Mouse (Mus musculus) neural tube, embryonic 12.5 days (tissue): ENCODE measurements around the gene Myof. TPM values are rescaled to one million over a fixed set of nuclear protein-coding genes. Genes with fewer than 3 reads are reported as not detected.

Source experiments
- ATAC-seq: fragments of 200-750 bp; cut with Nextera tagmentation; 2 replicates; pipeline ENCODE4 v1.8.0; 2017; ENCODE audit warnings: low read depth, mild to moderate bottlenecking, moderate TSS enrichment, moderate library complexity; ENCODE audit not compliant: low FRiP score
- H3K27ac ChIP-seq: fragments of 300-500 bp; sonication (generic); 2 replicates; pipeline ENCODE4 v1.5.1; 2016
- H3K27me3 ChIP-seq: fragments of 300-500 bp; sonication (generic); replicated peaks from 2 replicates; pipeline ENCODE4 v1.6.1; 2016; ENCODE audit warnings: mild to moderate bottlenecking
- H3K36me3 ChIP-seq: fragments of 300-500 bp; sonication (generic); 2 replicates; pipeline ENCODE4 v1.6.1; 2016; ENCODE audit warnings: mild to moderate bottlenecking
- H3K4me1 ChIP-seq: fragments of 300-500 bp; sonication (generic); 2 replicates; pipeline ENCODE4 v1.6.1; 2016
- H3K4me2 ChIP-seq: fragments of 300-500 bp; sonication (generic); replicated peaks from 2 replicates; pipeline ENCODE4 v1.6.1; 2016; ENCODE audit warnings: mild to moderate bottlenecking
- H3K4me3 ChIP-seq: fragments of 300-500 bp; sonication (generic); 2 replicates; pipeline ENCODE4 v1.5.1; 2016
- H3K9ac ChIP-seq: fragments of 300-500 bp; sonication (generic); 2 replicates; pipeline ENCODE4 v1.6.1; 2016; ENCODE audit warnings: mild to moderate bottlenecking
- H3K9me3 ChIP-seq: fragments of 300-500 bp; sonication (generic); 2 replicates; pipeline ENCODE4 v1.6.1; 2016; ENCODE audit warnings: mild to moderate bottlenecking
- WGBS: fragments of 180-500 bp; shearing (Covaris S2); methylation state at CpG from one replicate; pipeline ENCODE4 v1.1.7; 2016; 5-methylcytosine and 5-hydroxymethylcytosine counted together
- polyA plus RNA-seq: library from polyadenylated mRNA; unstranded; fragments of >200 nt; fragmentation: Nextera tagmentation; extraction: Ambion mirVana; gene quantifications from 2 replicates; pipeline ENCODE4 v1.2.1, GENCODE M21; 2016

Myof gene
- polyA plus RNA-seq, 1 experiment from 2014 or later: 3.9 TPM

DNA sequence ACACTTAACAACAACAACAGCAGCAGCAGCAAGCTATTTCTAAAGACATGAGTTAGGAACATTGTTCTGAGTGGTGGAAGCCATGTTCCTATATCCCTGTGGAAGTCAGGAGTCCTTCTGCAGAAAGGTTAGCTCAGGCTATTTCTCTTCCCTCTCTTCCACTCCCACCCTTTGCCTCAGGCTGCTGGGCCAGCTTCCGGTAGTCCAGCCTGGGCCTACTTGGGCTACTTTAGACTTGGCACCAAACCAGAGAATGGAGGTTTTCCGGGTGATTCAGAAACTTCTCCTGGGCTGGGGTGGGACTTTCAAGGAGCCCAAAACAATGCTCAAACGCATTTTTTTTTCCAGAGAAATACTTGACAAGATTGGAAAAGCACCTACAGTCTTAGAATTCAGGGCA, 87.4 kb downstream of the Myof start:
- no peak overlapping the region for H3K27ac ChIP-seq
- H3K4me3 ChIP-seq: no peak overlapping the region
- 81% methylated on average over 3 of the region's 3 CpGs for WGBS
- H3K27me3 ChIP-seq: no peaks in the 10 kb centered on the region
- no peak overlapping the region for H3K4me2 ChIP-seq
- ATAC-seq: no peak
- no peak overlapping the region for H3K9ac ChIP-seq
- no peaks in the 10 kb centered on the region for H3K9me3 ChIP-seq
- no peaks in the 10 kb centered on the region for H3K4me1 ChIP-seq
- no peaks in the 10 kb centered on the region for H3K36me3 ChIP-seq

DNA sequence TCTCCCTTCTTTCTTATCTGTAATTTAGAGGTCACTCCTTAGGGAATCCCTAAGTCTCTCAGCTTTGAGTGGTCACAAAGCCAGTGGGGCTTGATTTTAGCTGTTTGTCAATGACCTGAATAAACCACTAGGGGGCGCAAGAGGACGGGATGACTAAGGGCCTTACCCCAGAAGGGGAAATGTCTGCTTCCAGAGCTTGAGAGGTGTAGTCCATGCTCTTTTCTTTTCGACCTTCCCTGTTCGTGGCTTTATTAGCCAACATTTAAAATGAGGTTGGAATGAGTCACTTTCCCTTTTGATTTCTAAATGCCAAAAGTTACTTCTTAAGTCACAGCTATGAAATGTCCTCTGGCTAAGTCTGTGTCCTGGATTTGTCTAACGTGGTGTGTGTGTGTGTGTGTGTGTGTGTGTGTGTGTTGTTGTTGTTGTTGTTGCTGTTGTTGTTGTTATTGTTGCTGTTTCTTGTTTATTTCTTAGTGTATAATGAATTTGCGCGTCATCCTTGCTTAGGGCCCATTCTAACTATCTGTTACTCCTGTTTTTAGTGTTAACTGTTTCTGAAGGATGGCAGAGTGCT, 87.9 kb downstream of the Myof start:
- H3K4me3 ChIP-seq: no peak overlapping the region
- H3K9ac ChIP-seq: no peak overlapping the region
- peak; percentile 77 for ATAC-seq
- no peaks in the 10 kb centered on the region for H3K4me1 ChIP-seq
- no peak overlapping the region for H3K4me2 ChIP-seq
- H3K27me3 ChIP-seq: no peaks in the 10 kb centered on the region
- WGBS: 38% methylated on average over 7 of the region's 7 CpGs
- H3K9me3 ChIP-seq: no peaks in the 10 kb centered on the region
- H3K27ac ChIP-seq: no peak overlapping the region
- no peaks in the 10 kb centered on the region for H3K36me3 ChIP-seq

DNA sequence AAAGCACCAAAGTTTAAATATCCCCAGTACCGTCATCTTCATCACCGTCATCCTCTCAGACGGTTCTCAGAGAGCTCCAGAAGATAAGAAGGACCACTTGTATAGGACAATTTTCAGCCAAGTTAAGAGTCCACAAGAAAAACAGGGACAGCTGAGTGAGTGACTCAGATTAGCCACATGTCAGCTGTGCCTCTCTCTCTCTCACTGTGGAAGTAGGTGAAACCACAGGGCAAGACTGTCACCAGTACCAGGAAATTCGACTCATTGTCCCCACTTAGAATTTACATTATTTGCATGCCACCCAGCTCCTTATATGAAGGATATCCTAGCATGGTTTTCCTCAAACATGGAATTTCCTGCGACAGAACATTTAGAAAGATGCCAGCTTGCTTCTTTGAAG, 88.6 kb downstream of the Myof start:
- no peak for ATAC-seq
- Histone ChIP-seq H3K4me1 (no peaks in the 10 kb centered on the region), H3K4me2 (no peak overlapping the region), H3K27ac (no peak overlapping the region), H3K4me3 (no peak overlapping the region), H3K36me3 (no peaks in the 10 kb centered on the region), H3K9ac (no peak overlapping the region), H3K9me3 (no peaks in the 10 kb centered on the region), H3K27me3 (no peaks in the 10 kb centered on the region)
- WGBS: 77% methylated on average over 5 of the region's 5 CpGs

DNA sequence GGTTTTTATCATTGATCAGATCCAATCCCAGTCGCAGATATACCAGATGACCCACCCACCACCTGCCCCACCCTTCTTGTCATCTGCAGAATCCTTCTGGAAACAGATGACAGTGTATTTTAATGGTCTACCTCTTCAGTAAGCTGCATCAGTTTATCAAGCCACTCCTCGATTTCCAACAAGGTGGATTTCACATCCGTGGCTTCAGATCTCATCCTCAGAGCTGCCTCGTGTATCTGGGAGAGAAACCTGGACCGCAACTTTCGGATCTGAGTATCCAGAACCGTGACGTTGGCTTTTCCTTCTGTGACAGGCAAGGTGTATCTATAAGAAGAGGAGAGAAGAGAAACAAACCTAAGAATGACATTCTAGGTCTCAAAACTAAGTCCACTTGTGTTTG, 89.1 kb downstream of the Myof start:
- no peaks in the 10 kb centered on the region for H3K9me3 ChIP-seq
- no peaks in the 10 kb centered on the region for H3K27me3 ChIP-seq
- no peak overlapping the region for H3K27ac ChIP-seq
- H3K4me3 ChIP-seq: no peak overlapping the region
- ATAC-seq: no peak
- H3K36me3 ChIP-seq: no peaks in the 10 kb centered on the region
- no peak overlapping the region for H3K9ac ChIP-seq
- no peaks in the 10 kb centered on the region for H3K4me1 ChIP-seq
- no peak overlapping the region for H3K4me2 ChIP-seq
- 86% methylated on average over 8 of the region's 8 CpGs for WGBS

DNA sequence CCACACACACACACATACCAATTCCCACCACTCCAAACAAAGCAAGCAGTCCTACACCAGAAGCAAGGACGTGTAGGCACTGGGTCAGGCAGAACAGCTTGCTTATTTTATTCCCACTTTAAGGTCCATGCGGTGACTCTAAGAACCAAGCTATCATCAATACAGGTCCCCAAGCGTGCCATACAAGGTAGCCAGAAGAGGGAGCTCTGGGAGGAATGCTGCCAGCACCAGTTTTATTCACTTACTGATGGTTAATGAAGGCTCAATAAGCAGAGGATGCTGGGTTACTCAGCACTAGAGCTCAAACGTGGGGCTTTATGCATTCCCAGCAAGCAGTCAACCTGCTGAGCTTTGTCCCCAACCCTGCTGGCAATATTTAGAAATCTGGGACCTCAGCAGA, 96.7 kb downstream of the Myof start:
- Histone ChIP-seq H3K27me3 (no peaks in the 10 kb centered on the region), H3K4me3 (no peak overlapping the region), H3K4me1 (no peaks in the 10 kb centered on the region), H3K27ac (no peak overlapping the region), H3K9ac (no peak overlapping the region), H3K4me2 (no peak overlapping the region), H3K36me3 (no peaks in the 10 kb centered on the region), H3K9me3 (no peaks in the 10 kb centered on the region)
- ATAC-seq: no peak
- 26% methylated on average over 4 of the region's 4 CpGs for WGBS

DNA sequence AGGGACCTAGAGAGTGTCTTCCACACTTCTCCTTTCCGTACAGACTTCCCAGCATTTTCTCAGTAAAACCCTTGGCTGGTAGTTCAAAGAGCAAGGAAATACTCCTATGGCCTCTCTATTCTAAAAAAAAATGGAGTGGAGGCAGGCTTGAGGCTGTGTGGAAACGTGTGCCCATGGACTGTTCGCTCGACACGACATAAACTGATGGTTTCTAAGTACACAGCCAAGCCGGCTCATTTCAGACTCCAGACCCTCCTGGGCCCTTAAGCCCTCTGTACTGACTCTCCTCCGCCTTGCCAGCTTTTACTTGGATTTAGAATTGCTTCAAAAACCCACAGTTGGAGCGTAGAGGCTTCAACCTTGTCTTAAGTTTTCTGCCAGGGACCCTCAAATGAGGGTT, 97.3 kb downstream of the Myof start:
- ATAC-seq: no peak
- no peak overlapping the region for H3K4me2 ChIP-seq

DNA sequence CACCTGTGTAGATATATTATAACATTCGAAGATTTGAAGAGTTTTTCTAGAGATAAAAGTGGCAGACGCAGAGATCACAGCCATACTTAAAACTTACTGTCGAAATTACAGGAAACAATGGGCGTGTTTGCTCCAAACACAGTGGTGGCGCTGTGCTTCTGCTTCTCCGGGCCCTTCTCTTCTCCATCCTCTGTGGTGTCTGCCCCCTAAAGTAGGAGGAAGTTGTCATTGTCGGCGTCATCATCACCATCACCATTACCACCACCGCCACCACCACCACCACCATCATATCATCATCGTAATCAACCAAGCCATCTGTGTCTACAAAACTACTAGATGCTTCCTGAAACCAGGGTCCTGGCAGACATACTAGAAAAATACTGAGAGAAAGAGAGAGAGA, 104.2 kb downstream of the Myof start:
- WGBS: 88% methylated on average over 10 of the region's 10 CpGs
- H3K4me1 ChIP-seq: no peaks in the 10 kb centered on the region
- no peaks in the 10 kb centered on the region for H3K9me3 ChIP-seq
- H3K9ac ChIP-seq: no peak overlapping the region
- H3K4me2 ChIP-seq: no peak overlapping the region
- no peaks in the 10 kb centered on the region for H3K36me3 ChIP-seq
- ATAC-seq: no peak
- H3K4me3 ChIP-seq: no peak overlapping the region
- H3K27ac ChIP-seq: no peak overlapping the region
- H3K27me3 ChIP-seq: no peaks in the 10 kb centered on the region

More for the DNA sequence above, 97.3 kb downstream of the Myof start:
- Histone ChIP-seq H3K9me3 (no peaks in the 10 kb centered on the region), H3K9ac (no peak overlapping the region), H3K36me3 (no peaks in the 10 kb centered on the region), H3K27ac (no peak overlapping the region), H3K27me3 (no peaks in the 10 kb centered on the region), H3K4me1 (no peaks in the 10 kb centered on the region), H3K4me3 (no peak overlapping the region)
- 80% methylated on average over 8 of the region's 8 CpGs for WGBS

DNA sequence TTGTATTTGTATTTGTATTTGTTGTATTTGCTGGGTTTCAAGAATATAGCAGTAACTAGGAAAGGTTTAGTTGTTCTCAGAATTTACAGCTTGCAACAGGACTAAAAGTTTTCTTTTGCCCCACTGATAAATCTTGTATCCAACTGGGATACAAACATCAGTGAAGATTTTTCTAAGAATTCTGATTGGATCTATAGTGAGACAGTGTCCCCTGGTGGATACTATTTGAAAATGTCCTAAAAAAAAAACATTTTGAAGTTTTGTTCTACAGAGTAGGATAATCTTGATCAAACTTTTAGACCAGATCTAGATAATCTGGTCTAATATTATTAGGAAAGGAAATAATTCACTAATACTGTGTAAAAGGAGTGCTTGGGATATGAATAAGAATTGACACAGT, 106.3 kb downstream of the Myof start:
- Histone ChIP-seq H3K4me2 (no peak overlapping the region), H3K4me3 (no peak overlapping the region), H3K4me1 (no peaks in the 10 kb centered on the region), H3K9me3 (no peaks in the 10 kb centered on the region), H3K9ac (no peak overlapping the region), H3K27me3 (no peaks in the 10 kb centered on the region), H3K36me3 (no peaks in the 10 kb centered on the region), H3K27ac (no peak overlapping the region)
- ATAC-seq: no peak

DNA sequence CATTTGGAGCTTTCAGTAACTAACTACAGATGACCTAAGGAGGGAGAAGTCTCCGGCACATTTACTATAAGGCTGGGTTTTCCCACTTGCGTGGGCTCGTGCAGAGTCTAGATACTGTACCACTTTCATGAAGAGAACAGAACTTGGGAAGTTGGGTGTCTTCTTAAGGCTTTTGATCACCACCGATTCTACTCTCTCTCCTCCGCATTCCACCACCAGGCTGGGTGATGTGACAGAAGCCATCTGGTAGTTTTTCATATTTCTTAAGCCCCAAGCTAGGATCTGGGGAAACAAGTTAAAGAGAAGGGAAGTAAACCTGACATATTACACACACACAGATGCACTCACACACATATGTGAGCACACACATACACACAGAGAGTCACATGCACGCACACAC, 108.7 kb downstream of the Myof start:
- 95% methylated on average over 6 of the region's 6 CpGs for WGBS
- H3K4me2 ChIP-seq: no peak overlapping the region
- no peaks in the 10 kb centered on the region for H3K4me1 ChIP-seq
- H3K9me3 ChIP-seq: no peaks in the 10 kb centered on the region
- no peak overlapping the region for H3K4me3 ChIP-seq
- H3K27me3 ChIP-seq: no peaks in the 10 kb centered on the region
- no peak for ATAC-seq
- H3K27ac ChIP-seq: no peak overlapping the region
- H3K9ac ChIP-seq: no peak overlapping the region
- no peaks in the 10 kb centered on the region for H3K36me3 ChIP-seq

DNA sequence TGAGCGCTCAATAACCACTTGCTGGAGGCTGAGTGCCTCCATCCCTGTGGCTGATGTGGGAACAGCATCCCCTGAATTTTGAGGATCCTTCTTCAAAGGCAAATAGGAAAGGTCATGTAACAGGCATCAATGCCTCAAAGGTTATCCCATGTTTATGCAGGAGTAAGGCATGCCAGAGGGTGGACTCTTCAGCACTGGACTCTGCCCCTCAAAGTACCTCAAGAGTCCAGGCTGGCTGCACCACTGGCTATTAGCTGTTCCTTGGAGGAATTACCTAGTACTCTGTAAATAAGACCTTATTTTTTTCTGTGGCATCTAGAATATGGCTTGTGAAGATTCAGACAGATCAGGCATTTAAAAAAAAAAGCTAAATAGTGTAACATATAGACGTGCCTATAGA, 111.2 kb downstream of the Myof start:
- Histone ChIP-seq H3K9ac (no peak overlapping the region), H3K4me1 (no peaks in the 10 kb centered on the region), H3K27ac (no peak overlapping the region), H3K4me2 (no peak overlapping the region), H3K9me3 (no peaks in the 10 kb centered on the region), H3K4me3 (no peak overlapping the region), H3K27me3 (no peaks in the 10 kb centered on the region), H3K36me3 (no peaks in the 10 kb centered on the region)
- no peak for ATAC-seq
- 95% methylated on average over 2 of the region's 2 CpGs for WGBS

DNA sequence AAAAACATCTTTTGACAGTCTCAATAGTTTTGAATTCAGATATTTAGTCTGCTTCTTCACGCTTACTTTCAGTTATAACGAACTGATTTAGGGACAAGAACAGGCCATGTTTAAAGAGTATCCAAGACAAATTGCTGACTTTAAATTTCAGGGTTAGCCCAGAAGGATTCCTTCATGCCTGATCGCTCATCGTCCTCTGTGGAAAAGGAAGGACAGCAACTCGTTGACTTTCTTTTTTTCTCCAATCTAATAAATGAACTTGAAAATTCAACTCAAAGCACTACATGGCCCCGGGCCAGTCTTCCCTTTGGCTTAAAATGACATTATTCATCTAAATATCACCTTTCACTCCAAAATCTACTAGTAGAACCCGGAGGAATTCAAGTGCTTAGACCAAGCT, 115.5 kb downstream of the Myof start:
- Histone ChIP-seq H3K27me3 (no peaks in the 10 kb centered on the region), H3K27ac (no peak overlapping the region), H3K9me3 (no peaks in the 10 kb centered on the region), H3K9ac (no peak overlapping the region), H3K4me1 (no peaks in the 10 kb centered on the region), H3K4me3 (no peak overlapping the region), H3K36me3 (no peaks in the 10 kb centered on the region), H3K4me2 (no peak overlapping the region)
- WGBS: 90% methylated on average over 7 of the region's 7 CpGs
- no peak for ATAC-seq

DNA sequence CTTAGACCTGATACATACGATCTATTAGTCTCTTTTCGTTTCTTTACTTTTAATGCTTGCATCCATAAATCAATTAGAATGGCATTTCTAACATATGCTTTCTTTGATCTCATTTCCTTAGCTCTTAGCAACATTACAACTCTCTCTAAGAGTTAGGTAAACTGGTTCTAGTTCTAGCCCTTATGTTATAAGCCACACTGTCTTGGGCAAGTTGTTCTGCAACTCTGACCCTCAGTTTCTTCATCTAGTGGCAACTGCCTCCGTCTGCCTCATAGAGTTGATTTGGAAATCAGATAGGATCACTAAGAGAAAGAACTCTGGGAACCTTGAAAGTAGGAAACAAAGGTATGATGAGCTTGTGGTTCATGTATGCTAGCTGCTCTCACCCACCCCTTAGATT, 118.1 kb downstream of the Myof start:
- H3K4me2 ChIP-seq: no peak overlapping the region
- no peak for ATAC-seq
- no peaks in the 10 kb centered on the region for H3K36me3 ChIP-seq
- H3K27me3 ChIP-seq: no peaks in the 10 kb centered on the region
- WGBS: 88% methylated on average over 3 of the region's 3 CpGs
- H3K9ac ChIP-seq: no peak overlapping the region
- H3K4me3 ChIP-seq: no peak overlapping the region
- no peak overlapping the region for H3K27ac ChIP-seq
- no peaks in the 10 kb centered on the region for H3K9me3 ChIP-seq
- no peaks in the 10 kb centered on the region for H3K4me1 ChIP-seq

DNA sequence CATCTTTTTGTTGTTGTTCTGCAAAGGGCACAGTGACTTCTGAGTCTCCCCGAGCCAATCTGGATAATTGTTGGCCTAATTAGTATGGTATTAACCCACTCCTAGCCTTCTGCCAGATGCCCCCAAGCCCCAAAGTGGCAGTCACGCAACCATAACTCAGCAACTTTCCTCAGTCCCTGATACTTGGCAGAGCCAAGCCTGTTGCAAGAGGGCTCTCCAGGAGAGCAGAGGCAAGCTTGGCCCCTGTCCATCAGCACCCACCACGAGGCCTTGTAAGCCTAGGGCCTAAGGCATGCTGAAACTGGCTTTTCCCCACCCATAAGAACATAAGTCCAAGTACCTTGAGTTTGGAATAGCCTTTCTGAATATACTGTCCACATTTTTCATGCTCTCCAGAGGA, 119.1 kb downstream of the Myof start:
- Histone ChIP-seq H3K27ac (no peak overlapping the region), H3K4me2 (no peak overlapping the region), H3K9ac (no peak overlapping the region), H3K4me1 (no peaks in the 10 kb centered on the region), H3K4me3 (no peak overlapping the region), H3K27me3 (no peaks in the 10 kb centered on the region), H3K9me3 (no peaks in the 10 kb centered on the region), H3K36me3 (no peaks in the 10 kb centered on the region)
- no peak for ATAC-seq
- WGBS: 57% methylated on average over 3 of the region's 3 CpGs
